18 mouse cellular contexts compared by ENCODE assay signal in genomic region chr12:70753458-70753857, GRCm38 (mm10).
DNase-seq lines count a peak whose midpoint lies in the region; ATAC-seq and TF ChIP-seq lines count a peak whose summit lies in the region.
"Had no signal": no experiment of that assay in that cellular context is flagged by ENCODE, and none has a peak within 500 bp of the region (broad histone marks: within the 10 kb centered on the region; RNA-seq: fewer than 3 reads in every experiment).

No protein-coding gene starts in this region.

- TF ChIP-seq EP300 in heart, adult 2 months (IDR thresholded peaks at IDR 0.05; ENCODE audit: insufficient read depth, low read depth, low read length), result no peak
- TF ChIP-seq EP300 in lung, postnatal 0 days (IDR thresholded peaks at IDR 0.05), result no peak

- H3K4me2 ChIP-seq in heart, embryonic 13.5 days, result no peak overlapping the region
- no peak overlapping the region for H3K4me2 ChIP-seq in lung, postnatal 0 days (replicated peaks; ENCODE audit: low read depth, low read length)
- H3K4me2 ChIP-seq in embryonic facial prominence, embryonic 13.5 days, result no peak overlapping the region
- H3K4me2 ChIP-seq: hindbrain, embryonic 13.5 days had no signal

- no peak overlapping the region for H3K4me3 ChIP-seq in heart, embryonic 13.5 days
- H3K4me3 ChIP-seq in heart, adult 2 months, result no peak overlapping the region
- no peak overlapping the region for H3K4me3 ChIP-seq in lung, postnatal 0 days (ENCODE audit: low read depth, low read length)
- H3K4me3 ChIP-seq in embryonic facial prominence, embryonic 13.5 days, result no peak overlapping the region
- H3K4me3 ChIP-seq: hindbrain, embryonic 13.5 days; neural tube, embryonic 12.5 days; stomach, embryonic 15.5 days had no signal

- WGBS in heart, embryonic 13.5 days, result 79% methylated on average over 3 of the region's 3 CpGs
- 88% methylated on average over 3 of the region's 3 CpGs for WGBS in heart, adult 2 months
- WGBS in lung, postnatal 0 days, result 85% methylated on average over 3 of the region's 3 CpGs
- 81% methylated on average over 3 of the region's 3 CpGs for WGBS in embryonic facial prominence, embryonic 13.5 days

- H3K9ac ChIP-seq in heart, embryonic 13.5 days, result no peak overlapping the region
- H3K9ac ChIP-seq in heart, adult 2 months (ENCODE audit: low read depth, low read length), result no peak overlapping the region
- no peak overlapping the region for H3K9ac ChIP-seq in lung, postnatal 0 days (replicated peaks; ENCODE audit: low read depth)
- no peak overlapping the region for H3K9ac ChIP-seq in embryonic facial prominence, embryonic 13.5 days
- H3K9ac ChIP-seq: hindbrain, embryonic 13.5 days; neural tube, embryonic 12.5 days; stomach, embryonic 15.5 days had no signal

- H3K79me2 ChIP-seq in heart, adult 2 months (replicated peaks; ENCODE audit: control insufficient read depth, insufficient read depth, low read length), result no peaks in the 10 kb centered on the region

- peaks cover 16% of the 10 kb centered on the region for H3K4me1 ChIP-seq in heart, embryonic 13.5 days
- peaks cover 1% of the 10 kb centered on the region; the same call in 1 of the 2 replicates for H3K4me1 ChIP-seq in heart, adult 2 months (ENCODE audit: control insufficient read depth, insufficient read depth, low read length)
- H3K4me1 ChIP-seq in lung, postnatal 0 days (ENCODE audit: insufficient read depth, low read depth, low read length), result peaks cover 7% of the 10 kb centered on the region; the same call in 1 of the 2 replicates
- peaks cover 45% of the 10 kb centered on the region for H3K4me1 ChIP-seq in embryonic facial prominence, embryonic 13.5 days

- no peak for DNase-seq in heart, adult 2 months
- no peak for DNase-seq in lung, postnatal 0 days (ENCODE audit: low spot score)
- DNase-seq in lung, postnatal 25 days (ENCODE audit: low spot score), result no peak
- DNase-seq in testis, postnatal 14 days (ENCODE audit: low spot score), result no peak
- DNase-seq in cerebellum, postnatal 4 days (ENCODE audit: low spot score in 2 of 2), result no peak
- DNase-seq in thymus, postnatal 14 days, result no peak
- DNase-seq: adrenal gland, postnatal 14 days; cerebellum, adult 9-10 months; embryo, embryonic 11 days; kidney, adult 8-10 months; kidney, postnatal 4 days; layer of hippocampus, postnatal 36 days; thymus, postnatal 36 days had no signal

- intact Hi-C loops in heart, adult 2 months (cut with DNase I), result loop anchor here (2.0 kb wide), 1 partner anchor 17 kb away; no protein-coding TSS in a partner anchor

- H3K27me3 ChIP-seq in heart, embryonic 13.5 days (replicated peaks), result no peaks in the 10 kb centered on the region
- H3K27me3 ChIP-seq in heart, adult 2 months (ENCODE audit: control insufficient read depth, insufficient read depth, low read length), result no peaks in the 10 kb centered on the region
- H3K27me3 ChIP-seq in lung, postnatal 0 days (replicated peaks; ENCODE audit: insufficient read depth, low read length), result no peaks in the 10 kb centered on the region
- H3K27me3 ChIP-seq in embryonic facial prominence, embryonic 13.5 days, result no peaks in the 10 kb centered on the region
- H3K27me3 ChIP-seq: hindbrain, embryonic 13.5 days; neural tube, embryonic 12.5 days; stomach, embryonic 15.5 days had no signal

- peak overlapping the region; percentile 58; the same call in 1 of the 2 replicates for H3K27ac ChIP-seq in heart, embryonic 13.5 days (replicated peaks)
- no peak overlapping the region for H3K27ac ChIP-seq in heart, adult 2 months
- H3K27ac ChIP-seq in lung, postnatal 0 days (ENCODE audit: low read length), result no peak overlapping the region
- H3K27ac ChIP-seq in embryonic facial prominence, embryonic 13.5 days, result peak overlapping the region; percentile 94
- H3K27ac ChIP-seq: neural tube, embryonic 12.5 days had no signal

- no peak for TF ChIP-seq CTCF in heart, adult 2 months (IDR thresholded peaks at IDR 0.05)
- peak; percentile 34; the same call in 1 of the 2 replicates for TF ChIP-seq CTCF in lung, postnatal 0 days (IDR thresholded peaks at IDR 0.05)

- no peak for ATAC-seq in heart, embryonic 13.5 days (ENCODE audit: extremely low read depth, insufficient number of reproducible peaks, low FRiP score, low TSS enrichment)
- no peak for ATAC-seq in lung, postnatal 0 days
- no peak for ATAC-seq in embryonic facial prominence, embryonic 13.5 days (ENCODE audit: insufficient number of reproducible peaks, insufficient read depth, low FRiP score, low TSS enrichment, low read depth)

- H3K9me3 ChIP-seq in heart, embryonic 13.5 days, result no peaks in the 10 kb centered on the region
- no peaks in the 10 kb centered on the region for H3K9me3 ChIP-seq in lung, postnatal 0 days (ENCODE audit: low read length)
- H3K9me3 ChIP-seq in embryonic facial prominence, embryonic 13.5 days, result no peaks in the 10 kb centered on the region
- H3K9me3 ChIP-seq: hindbrain, embryonic 13.5 days; neural tube, embryonic 12.5 days; stomach, embryonic 15.5 days had no signal

- no peaks in the 10 kb centered on the region for H3K36me3 ChIP-seq in heart, embryonic 13.5 days
- H3K36me3 ChIP-seq in heart, adult 2 months (ENCODE audit: control insufficient read depth, insufficient read depth, low read length), result no peaks in the 10 kb centered on the region
- H3K36me3 ChIP-seq in lung, postnatal 0 days (ENCODE audit: insufficient read depth, low read length), result no peaks in the 10 kb centered on the region
- no peaks in the 10 kb centered on the region for H3K36me3 ChIP-seq in embryonic facial prominence, embryonic 13.5 days
- H3K36me3 ChIP-seq: hindbrain, embryonic 13.5 days; neural tube, embryonic 12.5 days; stomach, embryonic 15.5 days had no signal

- no peak for TF ChIP-seq POLR2A in heart, adult 2 months (IDR thresholded peaks at IDR 0.05; ENCODE audit: insufficient read depth, low read depth, low read length)

Comparison
In these comparisons a context has a peak if more than half of its experiments do, and no peak if none do; other contexts are left out.
1. H3K27ac ChIP-seq: peak in heart, embryonic 13.5 days (single experiment) and embryonic facial prominence, embryonic 13.5 days (single experiment); none in heart, adult 2 months (single experiment) and lung, postnatal 0 days (single experiment).